Mouse (Mus musculus): ENCODE results near the gene Rab3b. TPM values are rescaled to one million over a fixed set of nuclear protein-coding genes. Genes with fewer than 3 reads are reported as not detected.
"Not testable (repeated sequence)": the region's sequence is repeated elsewhere in the genome, so short reads cannot be mapped to it uniquely, and the experiment has no call there.

Rab3b gene
- total RNA-seq, 4 experiments from 2014 or later, result 0.57 to 1.7 (median 1.4) TPM

DNA sequence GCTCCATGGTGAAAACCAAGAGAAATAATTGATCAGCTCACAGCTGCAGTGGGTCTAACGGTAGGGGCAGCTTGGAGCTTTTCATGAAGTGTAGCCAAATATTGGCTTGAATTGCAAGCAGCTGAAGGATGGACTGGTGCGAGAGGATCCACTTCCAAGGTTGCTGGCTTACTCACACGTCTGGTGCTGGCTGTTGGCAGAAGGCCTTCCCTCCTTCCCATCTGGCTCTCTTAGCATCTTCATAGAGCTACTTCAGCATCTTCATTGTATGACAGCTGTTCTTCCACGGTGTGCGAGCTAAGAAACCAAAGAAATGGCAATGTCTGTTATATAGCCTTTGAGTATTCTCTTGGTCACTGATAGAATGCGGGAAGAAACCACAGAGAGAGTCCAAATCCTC is 12.0 kb downstream of the Rab3b start:
- no peak for DNase-seq (ENCODE audit: low spot score)

GRCm38 (mm10) chr4:108900421-108900820 is 21.6 kb downstream of the Rab3b start:
- no peak for DNase-seq (ENCODE audit: low spot score)

- no peak for DNase-seq (ENCODE audit: low spot score)
Observed at GRCm38 (mm10) chr4:108902886-108903285, 24.0 kb downstream of the Rab3b start.

- DNase-seq (ENCODE audit: low spot score), result no peak
Observed at GRCm38 (mm10) chr4:108903346-108903745, 24.5 kb downstream of the Rab3b start.

DNA sequence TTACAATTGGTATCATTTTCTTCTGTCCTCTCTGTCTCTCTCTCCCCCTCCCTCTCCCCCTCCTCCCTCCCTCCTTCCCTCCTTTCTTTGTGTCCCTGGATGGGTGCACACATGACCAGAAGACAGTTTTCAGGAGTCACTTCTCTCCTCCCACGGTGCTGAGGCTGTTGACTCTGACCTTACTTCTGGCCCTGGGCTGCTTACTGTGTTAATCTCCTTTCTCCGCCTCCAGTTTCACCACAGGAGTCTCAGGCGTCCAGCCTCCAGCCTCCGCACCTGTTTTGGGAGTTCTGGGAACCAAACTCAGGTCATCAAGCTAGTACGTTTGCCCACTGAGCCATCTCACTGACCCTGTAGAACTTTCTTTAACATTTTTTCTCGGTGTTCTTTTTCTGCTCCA is 25.2 kb downstream of the Rab3b start:
- DNase-seq (ENCODE audit: low spot score), result no peak

DNA sequence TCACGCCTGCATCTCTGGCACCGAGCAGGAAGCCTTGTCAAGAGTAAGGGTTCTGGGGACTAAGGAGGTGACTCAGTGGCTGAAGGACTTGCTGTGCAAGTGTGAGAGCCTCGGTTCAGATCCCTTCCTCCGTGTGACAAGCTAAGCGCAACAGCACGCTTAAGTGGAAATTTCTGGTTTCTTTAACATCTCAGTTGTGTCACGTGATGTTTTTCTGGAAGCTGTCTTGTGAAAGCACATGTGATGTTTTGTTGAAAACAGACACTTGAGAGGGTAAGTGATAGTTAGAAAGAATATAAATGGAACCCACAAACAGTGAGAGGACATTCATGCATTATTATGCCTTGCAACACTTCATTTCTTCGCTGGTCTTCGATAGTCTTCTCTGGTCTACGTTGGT is 25.9 kb downstream of the Rab3b start:
- no peak for DNase-seq (ENCODE audit: low spot score)

DNA sequence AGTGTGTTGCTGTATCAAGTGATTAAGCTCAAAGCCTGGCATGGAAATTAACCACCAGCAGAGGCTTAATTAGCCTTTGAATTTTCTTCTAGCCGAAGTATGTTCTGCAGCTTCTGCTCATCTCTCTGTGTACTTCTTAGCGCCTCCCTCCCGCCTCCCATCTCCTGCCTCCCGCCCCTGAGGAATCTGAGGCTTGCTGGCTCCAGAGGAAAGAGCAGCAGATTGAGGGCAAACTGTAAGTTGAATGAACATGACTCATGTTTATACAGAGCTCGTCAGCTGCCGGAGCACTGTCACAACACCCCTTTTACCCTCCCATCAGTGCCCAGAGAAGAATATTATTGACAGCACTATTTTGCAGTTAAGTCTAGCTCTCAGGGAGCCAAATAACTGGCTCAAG is 27.0 kb downstream of the Rab3b start:
- DNase-seq (ENCODE audit: low spot score), result no peak

GRCm38 (mm10) chr4:108907475-108907874 is 28.6 kb downstream of the Rab3b start:
- no peak for DNase-seq (ENCODE audit: low spot score)

DNA sequence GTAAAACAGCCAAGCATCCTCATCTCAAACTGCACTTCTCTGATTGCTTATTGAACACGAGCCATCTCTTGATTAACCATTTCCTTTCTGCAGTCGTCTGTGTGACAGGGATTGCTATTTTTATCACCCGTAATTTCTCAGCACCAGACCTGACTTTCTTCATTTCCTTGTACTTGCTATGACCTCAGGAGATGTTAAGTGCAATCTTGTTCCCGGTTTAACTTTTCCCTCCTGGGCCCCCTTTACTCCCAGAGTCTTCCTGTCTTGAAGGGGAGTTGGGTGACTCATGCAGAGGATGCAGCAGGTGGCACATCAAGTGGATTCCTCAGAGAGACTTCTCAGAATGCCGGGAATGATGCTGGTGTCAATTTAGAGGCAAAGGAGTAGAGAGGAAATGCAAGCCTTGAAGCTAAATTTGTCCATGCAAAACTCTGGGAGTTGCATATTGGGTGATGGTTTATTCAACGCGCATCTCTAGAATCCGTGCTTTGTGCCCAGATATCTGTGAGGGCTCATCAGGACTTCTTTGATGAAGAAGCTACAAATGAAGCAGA is 31.1 kb downstream of the Rab3b start:
- no peak for DNase-seq (ENCODE audit: low spot score)

- no peak for DNase-seq (ENCODE audit: low spot score)
Observed at GRCm38 (mm10) chr4:108911866-108912265, 33.0 kb downstream of the Rab3b start.

GRCm38 (mm10) chr4:108913180-108913579 is 34.3 kb downstream of the Rab3b start:
- no peak for DNase-seq (ENCODE audit: low spot score)

GRCm38 (mm10) chr4:108914391-108914790 is 35.5 kb downstream of the Rab3b start:
- DNase-seq (ENCODE audit: low spot score), result no peak

GRCm38 (mm10) chr4:108915101-108915500 is 36.2 kb downstream of the Rab3b start:
- DNase-seq (ENCODE audit: low spot score), result no peak

DNA sequence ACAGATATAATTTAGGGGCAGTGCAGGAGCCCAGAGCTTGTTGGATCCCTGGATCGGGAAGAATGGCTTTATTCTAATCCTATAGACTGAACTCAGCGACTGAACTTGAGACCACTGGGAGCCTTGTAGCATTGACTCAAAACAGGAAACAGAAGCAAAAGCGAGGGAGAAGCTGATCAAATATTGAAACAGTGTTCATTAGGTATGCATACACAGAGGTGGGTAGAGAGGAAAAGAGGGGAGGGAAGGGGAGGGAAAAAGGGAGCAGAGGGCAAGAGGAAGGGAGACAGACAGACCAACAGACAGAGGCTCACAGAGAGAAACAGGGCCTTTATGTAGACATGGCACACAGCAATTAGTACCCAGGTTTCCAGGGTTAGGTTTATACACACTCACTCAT is 38.8 kb downstream of the Rab3b start:
- no peak for DNase-seq (ENCODE audit: low spot score)

GRCm38 (mm10) chr4:108927945-108928344 is 49.1 kb downstream of the Rab3b start:
- DNase-seq (ENCODE audit: low spot score), result not testable (repeated sequence)

GRCm38 (mm10) chr4:108933163-108933562 is 54.3 kb downstream of the Rab3b start:
- DNase-seq (ENCODE audit: low spot score), result no peak

- no peak for DNase-seq (ENCODE audit: low spot score)
Observed at GRCm38 (mm10) chr4:108934856-108935255, 56.0 kb downstream of the Rab3b start.

- no peak for DNase-seq (ENCODE audit: low spot score)
Observed at GRCm38 (mm10) chr4:108937848-108938771, 59.2 kb downstream of the Rab3b start.

DNA sequence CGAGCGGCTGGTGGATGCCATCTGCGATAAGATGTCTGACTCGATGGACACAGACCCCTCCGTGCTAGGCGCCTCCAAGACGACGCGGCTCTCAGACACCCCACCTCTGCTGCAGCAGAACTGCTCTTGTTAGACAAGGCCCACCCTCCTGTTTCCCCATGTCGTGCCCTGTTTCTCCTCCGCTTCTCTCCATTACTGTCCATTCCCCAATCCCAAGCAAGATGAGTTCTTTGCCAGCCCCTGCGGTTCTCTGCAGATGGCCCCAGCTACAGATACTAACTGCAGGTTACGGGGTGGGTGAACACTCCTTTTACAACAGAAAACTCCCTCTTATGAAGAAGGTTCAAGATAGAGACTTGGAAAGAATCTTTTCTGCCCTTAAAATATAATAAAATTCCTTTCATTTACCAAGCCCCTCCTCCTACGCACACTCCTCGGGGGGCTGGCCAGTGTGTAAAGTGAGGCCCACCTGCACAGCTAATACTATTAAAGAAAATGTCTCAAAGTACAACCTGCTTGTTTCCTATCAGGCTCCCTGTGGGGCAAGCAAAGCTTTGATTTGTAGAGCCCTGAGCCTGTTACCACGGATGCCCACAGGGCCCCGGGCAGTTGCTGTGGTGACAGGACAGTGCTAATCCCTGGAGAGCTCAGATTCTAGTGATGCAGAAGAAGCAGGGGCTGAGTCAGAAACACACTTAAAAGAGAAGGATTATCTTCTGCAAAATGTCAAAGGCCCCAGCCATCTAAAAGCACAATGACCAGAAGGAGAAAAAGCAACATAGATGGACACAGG is 62.0 kb downstream of the Rab3b start:
- no peak for DNase-seq (ENCODE audit: low spot score)

GRCm38 (mm10) chr4:108942171-108942570 is 63.3 kb downstream of the Rab3b start:
- no peak for DNase-seq (ENCODE audit: low spot score)

GRCm38 (mm10) chr4:108942986-108943720 is 64.3 kb downstream of the Rab3b start:
- DNase-seq (ENCODE audit: low spot score), result no peak

DNA sequence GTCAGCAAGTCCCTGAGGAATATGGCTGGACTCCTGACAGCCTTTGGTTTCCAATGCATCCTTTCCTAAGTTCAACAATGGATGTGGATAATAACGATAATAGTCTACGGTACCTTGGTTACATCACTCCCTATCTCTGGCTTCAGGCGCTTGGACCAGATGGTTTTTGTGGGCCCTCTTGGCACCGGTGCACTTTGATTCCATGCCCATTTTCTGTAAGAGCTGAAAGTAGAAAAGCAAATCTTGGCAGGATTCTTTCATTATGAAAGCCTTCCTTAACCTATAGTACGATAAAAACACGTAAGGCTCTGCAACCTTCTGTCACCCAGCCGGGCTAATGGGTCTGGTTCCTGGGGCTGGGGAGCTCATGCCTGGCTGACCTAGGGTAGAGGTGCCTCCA is 70.3 kb downstream of the Rab3b start:
- DNase-seq (ENCODE audit: low spot score), result no peak

All from heart, adult 8-10 months (tissue).